Mouse (Mus musculus) ES-CJ7 (cell line): Measurements from ENCODE around the gene Rilp.

Source experiments
- DNase-seq: peaks from one replicate; pipeline ENCODE4 v3.0.0; 2011; ENCODE audit warnings: low read depth, low spot score

The Rilp gene

GRCm38 (mm10) chr11:75533314-75534015 lies 23.6 kb downstream of the Rilp start:
- no peak for DNase-seq

DNA sequence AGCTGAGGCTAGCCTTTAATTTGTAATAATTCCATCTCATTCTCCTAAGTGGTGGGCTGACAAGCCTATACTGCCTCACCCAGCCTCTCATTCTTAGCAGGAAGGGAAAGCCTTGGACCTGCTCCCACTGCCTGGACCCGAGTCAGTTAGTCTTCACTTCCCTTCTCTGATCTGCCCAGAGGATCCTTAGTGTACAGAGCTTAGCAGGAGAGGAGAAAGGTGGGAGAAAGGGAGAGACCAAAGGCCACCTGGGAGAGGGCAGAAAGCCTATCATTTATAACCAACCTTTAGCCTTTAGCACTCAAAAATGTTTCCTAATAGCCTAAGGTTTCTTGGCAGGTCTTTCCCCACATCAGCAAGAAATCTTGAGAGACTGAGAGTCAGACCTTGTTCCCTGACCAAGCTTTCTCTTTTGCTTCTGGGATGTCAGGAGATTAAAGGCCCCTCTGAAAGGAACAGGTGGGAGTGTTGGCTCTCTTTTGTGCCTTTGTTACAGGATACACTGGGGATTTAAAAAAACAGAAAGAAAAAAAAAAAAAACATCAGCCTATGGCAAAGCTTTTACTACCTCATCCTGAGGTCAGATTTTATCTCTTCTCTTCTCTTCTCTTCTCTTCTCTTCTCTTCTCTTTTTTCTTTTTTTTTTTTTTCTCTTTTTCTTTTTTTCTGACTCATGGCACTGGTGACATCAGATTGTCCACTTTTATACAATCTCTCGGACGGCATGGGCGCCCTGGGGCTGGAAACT lies 24.6 kb downstream of the Rilp start:
- DNase-seq: no peak

DNA sequence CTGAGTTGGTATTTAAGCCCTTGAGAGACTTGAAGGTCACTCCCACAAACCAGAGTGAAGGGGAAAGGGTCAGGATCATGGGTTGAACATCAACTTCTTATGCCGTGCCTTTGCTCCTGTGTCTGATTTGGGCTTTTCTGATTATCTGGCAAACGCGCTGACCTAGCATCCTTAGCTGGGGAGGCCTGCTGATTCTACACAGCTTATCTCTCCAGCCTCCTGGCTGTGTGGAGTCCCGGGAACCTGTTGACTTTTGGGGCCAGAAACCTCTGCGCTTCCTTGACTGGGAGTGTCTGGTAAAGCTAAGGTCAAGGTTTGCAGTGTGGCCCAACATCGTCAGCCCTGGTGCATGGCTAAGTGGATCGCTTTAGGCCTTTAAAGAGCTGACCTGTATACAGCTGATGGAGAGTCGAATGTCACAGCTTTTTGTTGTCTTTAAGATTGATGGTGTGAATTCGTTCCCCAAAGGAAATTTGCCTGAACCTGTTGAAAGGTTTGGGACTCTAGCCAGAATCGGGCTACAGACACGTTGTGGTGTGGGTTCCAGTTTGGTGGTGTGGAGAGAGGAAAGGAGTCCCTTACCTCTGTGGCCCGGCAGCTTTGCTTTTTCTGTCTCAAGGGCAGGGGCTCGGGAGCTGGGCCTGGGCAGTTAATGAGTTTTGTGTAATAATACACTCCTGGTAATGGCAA lies 25.4 kb downstream of the Rilp start:
- no peak for DNase-seq

DNA sequence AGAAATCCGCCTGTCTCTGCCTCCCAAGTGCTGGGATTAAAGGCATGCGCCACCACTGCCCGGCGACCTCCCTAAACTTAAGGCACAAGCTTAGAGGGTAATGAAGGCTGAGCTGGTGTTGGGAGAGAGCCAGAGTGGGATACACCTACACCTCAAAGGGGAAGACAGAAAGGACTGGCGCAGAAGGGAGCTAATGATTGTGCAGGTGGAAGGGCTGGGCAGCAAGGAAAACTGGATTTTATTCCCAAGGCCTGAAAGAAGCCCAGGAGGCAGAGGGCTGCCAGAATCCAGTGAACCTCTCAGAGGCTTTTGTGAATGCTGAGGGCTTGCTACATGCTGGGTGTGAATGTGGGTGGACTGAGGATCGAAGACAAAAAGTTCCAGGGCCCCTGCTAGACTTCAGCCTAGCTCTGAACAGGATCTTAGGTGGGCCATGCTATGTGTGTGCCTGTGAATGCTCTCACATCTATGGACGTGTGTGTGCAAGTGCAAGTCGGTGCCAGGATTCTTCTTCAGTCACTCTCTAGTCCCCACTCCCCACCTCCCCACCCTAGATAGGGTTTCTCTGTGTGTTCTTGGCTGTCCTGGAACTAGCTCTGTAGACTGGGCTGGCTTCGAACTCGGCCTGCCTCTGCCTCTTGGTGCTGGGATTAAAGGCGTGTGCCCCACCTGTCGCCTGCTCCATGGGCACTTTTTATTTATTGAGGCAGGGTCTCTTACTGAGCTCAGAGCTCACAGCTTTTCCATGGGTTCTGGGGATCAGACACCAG lies 26.5 kb downstream of the Rilp start:
- DNase-seq: no peak

DNA sequence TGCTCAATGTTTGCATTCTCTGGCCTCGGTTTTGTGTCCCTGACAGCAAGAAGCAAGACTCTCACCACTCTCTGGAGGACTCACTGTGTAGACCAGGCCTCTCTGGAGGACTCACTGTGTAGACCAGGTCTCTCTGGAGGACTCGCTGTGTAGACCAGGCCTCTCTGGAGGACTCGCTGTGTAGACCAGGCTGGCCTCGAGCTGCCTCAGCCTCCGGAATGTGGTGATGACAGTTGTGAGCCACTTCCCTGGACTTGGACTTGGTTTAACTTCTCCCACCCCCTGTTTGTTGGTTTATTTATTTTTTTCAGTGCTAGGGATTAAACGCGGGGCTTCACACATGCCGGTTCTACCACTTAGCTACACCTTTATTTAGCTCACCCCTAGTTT lies 27.1 kb downstream of the Rilp start:
- no peak for DNase-seq

DNA sequence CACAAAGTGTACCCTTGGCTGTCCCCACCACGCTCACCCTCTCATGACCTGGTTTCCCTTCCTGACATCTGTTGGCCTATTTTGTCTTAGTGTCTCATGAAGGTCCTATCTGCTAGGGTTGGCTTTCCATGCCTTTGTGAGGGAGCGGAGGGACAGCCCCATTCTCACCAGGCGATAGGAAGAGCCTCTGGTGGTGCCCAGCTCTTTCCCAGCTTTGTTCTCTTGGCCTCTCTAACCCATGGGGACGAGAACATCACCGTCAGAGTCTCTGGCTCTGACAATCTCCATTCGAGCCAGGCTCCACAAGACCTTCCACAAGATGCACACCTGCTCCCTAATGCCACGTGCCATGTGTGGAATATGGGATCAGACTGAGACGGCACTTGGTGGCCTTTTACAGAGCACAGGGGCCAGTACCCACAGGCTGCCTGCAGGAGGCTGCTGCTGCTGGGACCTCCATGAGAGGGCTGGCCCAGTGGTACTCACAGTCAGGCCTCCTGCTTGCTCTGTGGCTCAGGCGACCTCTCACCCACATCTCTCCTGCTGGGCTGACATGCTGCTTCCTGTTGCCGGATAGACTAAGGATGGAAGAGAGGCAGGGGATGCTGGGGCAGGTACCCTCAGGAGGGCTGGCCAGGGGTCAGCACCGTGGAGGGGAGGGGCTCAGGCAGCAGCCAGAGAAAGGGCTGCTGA lies 27.7 kb downstream of the Rilp start:
- no peak for DNase-seq

DNA sequence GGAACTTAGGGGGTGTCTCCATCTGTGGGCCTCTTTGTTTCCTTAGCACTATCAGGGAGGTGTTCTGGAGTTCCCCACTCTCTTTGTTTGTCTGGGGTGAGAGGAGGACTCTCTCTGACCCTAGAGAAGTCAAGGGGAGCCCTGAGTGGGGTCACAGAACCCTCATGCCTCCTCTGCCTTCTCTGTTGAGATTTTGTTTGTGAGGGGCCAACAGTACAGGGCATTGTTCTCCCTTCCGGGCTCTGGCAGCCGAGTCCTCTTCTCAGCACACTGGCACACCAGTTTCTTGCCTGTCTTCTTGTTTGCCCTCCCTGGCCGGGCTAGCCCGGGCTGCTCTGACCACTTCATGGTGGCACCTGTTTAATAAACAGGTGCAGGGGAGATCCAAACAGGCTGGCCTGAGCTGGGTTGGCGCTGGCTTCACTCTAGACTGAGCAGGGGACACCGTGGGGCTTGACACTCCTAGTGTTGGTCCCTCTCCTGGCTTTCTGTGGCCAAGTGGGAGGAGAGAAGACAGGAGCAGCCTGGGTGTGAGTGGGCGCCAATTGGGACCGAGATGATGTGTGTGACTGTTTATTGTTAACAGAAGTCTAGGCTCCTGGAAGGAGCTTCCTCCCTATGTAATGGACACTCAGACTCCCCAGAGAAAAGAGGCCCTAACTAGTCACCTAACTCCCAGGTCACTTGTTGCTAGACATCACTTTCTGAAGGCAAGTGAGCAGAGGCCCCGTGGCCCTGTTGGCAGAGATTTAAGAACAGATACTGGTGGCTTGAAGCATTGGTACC lies 28.5 kb downstream of the Rilp start:
- no peak for DNase-seq

DNA sequence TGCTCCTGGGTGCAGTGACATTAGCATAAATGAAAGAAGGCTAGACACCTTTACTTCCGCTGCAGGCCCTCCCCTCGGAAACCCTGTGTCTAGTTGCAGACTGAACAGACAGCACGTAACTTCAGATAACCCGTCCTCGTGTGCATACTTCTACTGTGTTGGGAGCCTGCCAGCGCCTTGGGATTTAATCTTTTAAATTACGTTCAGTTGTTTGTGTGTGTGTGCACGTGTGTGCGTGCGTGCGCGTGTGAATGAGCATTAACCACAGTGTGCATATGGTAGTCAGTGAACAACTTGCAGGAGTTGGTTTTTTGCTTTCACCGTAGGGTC lies 29.0 kb downstream of the Rilp start:
- no peak for DNase-seq

GRCm38 (mm10) chr11:75540209-75540608 lies 30.3 kb downstream of the Rilp start:
- no peak for DNase-seq

- DNase-seq: no peak
Measured at GRCm38 (mm10) chr11:75540710-75541581, 31.1 kb downstream of the Rilp start.

GRCm38 (mm10) chr11:75544713-75545112 lies 34.8 kb downstream of the Rilp start:
- DNase-seq: no peak

GRCm38 (mm10) chr11:75546057-75546456 lies 36.2 kb downstream of the Rilp start:
- DNase-seq: no peak

DNA sequence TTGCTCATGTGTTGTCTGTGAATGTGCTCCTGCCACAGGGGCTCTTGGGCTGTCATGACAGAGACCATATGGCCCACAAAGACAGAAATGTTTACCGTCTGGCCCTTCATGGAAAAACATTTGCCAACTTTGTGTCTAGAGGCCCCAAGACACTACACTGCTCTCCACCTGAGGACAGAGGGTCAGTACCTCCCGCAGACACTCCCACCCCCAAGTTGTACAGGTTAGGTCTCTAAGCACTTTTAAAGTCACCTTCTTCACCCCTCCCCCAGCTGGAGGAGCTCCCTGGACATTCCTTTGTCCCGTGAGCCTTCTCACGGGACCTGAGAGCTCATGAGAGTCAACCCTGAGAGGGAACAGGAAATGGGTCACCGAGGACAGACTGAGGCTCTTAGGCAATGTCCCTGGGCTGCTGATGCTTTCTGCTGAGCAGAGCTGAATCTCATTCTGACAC lies 39.8 kb downstream of the Rilp start:
- DNase-seq: no peak

DNA sequence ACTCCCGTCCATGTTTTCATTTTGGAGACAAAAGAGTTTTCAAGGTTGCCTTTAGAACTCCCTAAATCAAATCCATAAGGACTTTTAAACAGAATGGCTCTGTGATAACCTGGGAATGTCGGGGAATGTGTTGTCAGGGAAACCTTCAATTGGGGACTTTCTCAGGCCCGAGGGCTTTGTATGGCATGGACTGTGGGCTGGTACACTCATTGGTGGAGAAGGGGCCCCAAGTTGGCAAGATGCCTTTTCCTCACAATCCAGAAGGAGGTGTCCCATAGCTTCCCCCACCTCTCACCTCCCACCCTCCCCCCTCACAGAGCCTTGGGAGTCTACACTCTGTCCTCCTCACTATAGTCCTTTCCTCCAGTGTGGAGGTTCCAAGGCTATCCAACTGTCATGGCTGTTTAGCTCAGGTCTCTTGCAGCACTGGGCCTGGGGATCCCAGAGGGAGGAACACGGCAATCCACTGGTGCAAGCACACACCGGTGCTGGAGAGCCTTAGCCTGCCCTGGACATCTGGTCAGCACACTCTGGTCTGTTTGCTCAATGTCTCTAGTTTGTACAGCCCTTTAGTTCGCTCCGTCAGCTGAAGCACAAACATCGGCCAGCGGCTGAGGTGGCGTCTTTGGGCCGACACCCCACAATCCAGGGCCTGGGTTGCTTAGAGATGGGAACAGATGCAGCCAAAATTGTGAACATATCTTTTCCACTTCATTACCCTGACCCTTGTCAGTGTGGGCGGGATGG lies 40.5 kb downstream of the Rilp start:
- DNase-seq: no peak

GRCm38 (mm10) chr11:75551321-75551720 lies 41.4 kb downstream of the Rilp start:
- no peak for DNase-seq

- DNase-seq: no peak
Measured at GRCm38 (mm10) chr11:75551961-75552441, 42.1 kb downstream of the Rilp start.

GRCm38 (mm10) chr11:75552906-75553482 lies 43.1 kb downstream of the Rilp start:
- no peak for DNase-seq

- DNase-seq: peak; percentile 57
Measured at GRCm38 (mm10) chr11:75556006-75556405, 46.1 kb downstream of the Rilp start.
